Mouse (Mus musculus) liver, embryonic 15.5 days (tissue): ENCODE data around the gene Mdh2. TPM values are rescaled to one million over a fixed set of nuclear protein-coding genes. Genes with fewer than 3 reads are reported as not detected.

Source experiments
- ATAC-seq: fragments of 200-750 bp; cut with Nextera tagmentation; 2 replicates; pipeline ENCODE4 v1.8.0; 2017; ENCODE audit warnings: moderate number of reproducible peaks, mild to moderate bottlenecking, moderate library complexity; ENCODE audit not compliant: insufficient read depth
- H3K27ac ChIP-seq: fragments of 300-500 bp; sonication (generic); replicated peaks from 2 replicates; pipeline ENCODE4 v1.5.1; 2015; ENCODE audit warnings: mild to moderate bottlenecking, inconsistent platforms
- H3K27me3 ChIP-seq: fragments of 300-500 bp; sonication (generic); 2 replicates; pipeline ENCODE4 v1.6.1; 2015; ENCODE audit warnings: mild to moderate bottlenecking, inconsistent platforms
- H3K36me3 ChIP-seq: fragments of 300-500 bp; sonication (generic); replicated peaks from 2 replicates; pipeline ENCODE4 v1.6.1; 2015; ENCODE audit warnings: moderate library complexity, mild to moderate bottlenecking, inconsistent platforms
- H3K4me1 ChIP-seq: fragments of 300-500 bp; sonication (generic); replicated peaks from 2 replicates; pipeline ENCODE4 v1.6.1; 2015; ENCODE audit warnings: inconsistent platforms
- H3K4me2 ChIP-seq: fragments of 300-500 bp; sonication (generic); 2 replicates; pipeline ENCODE4 v1.6.1; 2015; ENCODE audit warnings: moderate library complexity, mild to moderate bottlenecking, inconsistent platforms
- H3K4me3 ChIP-seq: fragments of 300-500 bp; sonication (generic); replicated peaks from 2 replicates; pipeline ENCODE4 v1.5.1; 2015; ENCODE audit warnings: mild to moderate bottlenecking, inconsistent platforms
- H3K9ac ChIP-seq: fragments of 300-500 bp; sonication (generic); 2 replicates; pipeline ENCODE4 v1.6.1; 2015; ENCODE audit warnings: moderate library complexity, mild to moderate bottlenecking, inconsistent platforms
- H3K9me3 ChIP-seq: fragments of 300-500 bp; sonication (generic); replicated peaks from 2 replicates; pipeline ENCODE4 v1.6.1; 2016; ENCODE audit warnings: inconsistent platforms
- WGBS: fragments of 180-500 bp; shearing (Covaris S2); methylation state at CpG from one replicate; pipeline ENCODE4 v1.1.7; 2015; ENCODE audit warnings: mixed read lengths; ENCODE audit not compliant: insufficient replicate concordance; 5-methylcytosine and 5-hydroxymethylcytosine counted together
- microRNA-seq: library from miRNA; unstranded; fragments of <30 nt; microRNA quantifications from one replicate; pipeline ENCODE4, GENCODE M21; 2016
- polyA plus RNA-seq: library from polyadenylated mRNA; unstranded; fragments of >200 nt; fragmentation: Nextera tagmentation; extraction: Ambion mirVana; gene quantifications from 2 replicates; pipeline ENCODE4 v1.2.1, GENCODE M21; 2015

The Mdh2 gene
- polyA plus RNA-seq, 1 experiment from 2014 or later = 302 TPM

DNA sequence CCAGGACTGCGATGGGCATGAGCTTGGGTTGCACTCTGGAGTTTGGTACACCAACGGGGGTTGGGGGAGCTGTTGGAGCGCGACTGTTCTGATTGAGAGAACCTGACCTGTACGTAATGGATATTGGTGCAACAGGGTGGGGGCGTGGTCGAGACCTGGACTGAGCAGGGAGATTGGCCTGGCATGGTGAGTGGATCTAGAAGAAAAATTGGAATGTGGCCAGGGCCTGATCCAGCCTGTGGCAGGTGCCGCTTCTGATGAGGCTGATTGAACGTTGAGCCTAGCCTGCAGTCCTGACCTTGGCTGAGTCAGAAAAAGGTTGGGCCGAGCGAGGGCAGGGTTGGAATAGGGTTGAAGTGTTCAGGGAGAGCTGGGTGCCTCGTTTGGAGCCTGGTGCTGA is 57.7 kb downstream of the Mdh2 start:
- H3K36me3 ChIP-seq = no peaks in the 10 kb centered on the region
- no peak overlapping the region for H3K9ac ChIP-seq
- no peak overlapping the region for H3K4me3 ChIP-seq
- ATAC-seq = no peak
- 0 out of 2 replicates have a peak overlapping the region, but pooled peaks have one; percentile 61 for H3K4me2 ChIP-seq
- H3K27me3 ChIP-seq = peaks cover 44% of the 10 kb centered on the region
- WGBS = 22% methylated on average over 12 of the region's 12 CpGs
- H3K4me1 ChIP-seq = peaks cover 14% of the 10 kb centered on the region
- H3K9me3 ChIP-seq = no peaks in the 10 kb centered on the region
- H3K27ac ChIP-seq = no peak overlapping the region

Small RNA genes within 50 kb of the gene (microRNA-seq; reads per million reads assigned to microRNA genes)
- gene Gm23268 = not detected
- 0.76 reads per million for gene Mir7034

Other genes with a start within 250 kb of the Mdh2 start
- 3.0 and 3.5 TPM in 2 replicates for gene Hip1, start 233.4 kb upstream of the Mdh2 start, polyA plus RNA-seq
- not detected in 2 replicates for gene Ccl26, start 214.9 kb upstream of the Mdh2 start, polyA plus RNA-seq
- 15.4 and 20.1 TPM in 2 replicates for gene Ccl24, start 205.4 kb upstream of the Mdh2 start, polyA plus RNA-seq
- gene Rhbdd2, start 145.9 kb upstream of the Mdh2 start, polyA plus RNA-seq = 9.1 and 9.4 TPM in 2 replicates
- gene Por, start 108.4 kb upstream of the Mdh2 start, polyA plus RNA-seq = 37.0 and 45.5 TPM in 2 replicates
- gene Tmem120a, start 34.0 kb upstream of the Mdh2 start, polyA plus RNA-seq = 17.8 and 18.9 TPM in 2 replicates
- gene Styxl1, start 95 bp upstream of the Mdh2 start, polyA plus RNA-seq = not detected in 2 replicates
- gene Srrm3, start 28.4 kb downstream of the Mdh2 start, polyA plus RNA-seq = 0.02 TPM in 1 of 2 replicates, not detected in the other
- 12.6 and 16.1 TPM in 2 replicates for gene Hspb1, start 109.4 kb downstream of the Mdh2 start, polyA plus RNA-seq
- 60.9 and 65.4 TPM in 2 replicates for gene Ywhag, start 156.1 kb downstream of the Mdh2 start, polyA plus RNA-seq
- 1.6 and 1.8 TPM in 2 replicates for gene Ssc4d, start 196.1 kb downstream of the Mdh2 start, polyA plus RNA-seq
- not detected in 2 replicates for gene Zp3, start 201.6 kb downstream of the Mdh2 start, polyA plus RNA-seq
- gene Dtx2, start 216.3 kb downstream of the Mdh2 start, polyA plus RNA-seq = 6.7 and 6.9 TPM in 2 replicates